Mouse (Mus musculus) midbrain, embryonic 13.5 days (tissue): ENCODE measurements around the gene Sox5. TPM values are rescaled to one million over a fixed set of nuclear protein-coding genes. Genes with fewer than 3 reads are reported as not detected.

Experiments used
- ATAC-seq: fragments of 200-750 bp; cut with Nextera tagmentation; 2 replicates; pipeline ENCODE4 v1.8.0; 2017; ENCODE audit warnings: mild to moderate bottlenecking, moderate TSS enrichment, moderate library complexity
- H3K27ac ChIP-seq: fragments of 300-500 bp; sonication (generic); 2 replicates; pipeline ENCODE4 v1.5.1; 2015; ENCODE audit warnings: inconsistent platforms, mild to moderate bottlenecking, moderate library complexity
- H3K27me3 ChIP-seq: fragments of 300-500 bp; sonication (generic); 2 replicates; pipeline ENCODE4 v1.6.1; 2015; ENCODE audit warnings: mild to moderate bottlenecking, inconsistent platforms
- H3K36me3 ChIP-seq: fragments of 300-500 bp; sonication (generic); 2 replicates; pipeline ENCODE4 v1.6.1; 2015; ENCODE audit warnings: mild to moderate bottlenecking, inconsistent platforms
- H3K4me1 ChIP-seq: fragments of 300-500 bp; sonication (generic); replicated peaks from 2 replicates; pipeline ENCODE4 v1.6.1; 2015; ENCODE audit warnings: inconsistent platforms
- H3K4me2 ChIP-seq: fragments of 300-500 bp; sonication (generic); replicated peaks from 2 replicates; pipeline ENCODE4 v1.6.1; 2015; ENCODE audit warnings: moderate library complexity, mild to moderate bottlenecking, inconsistent platforms
- H3K4me3 ChIP-seq: fragments of 300-500 bp; sonication (generic); replicated peaks from 2 replicates; pipeline ENCODE4 v1.5.1; 2015; ENCODE audit warnings: mild to moderate bottlenecking, inconsistent platforms
- H3K9ac ChIP-seq: fragments of 300-500 bp; sonication (generic); replicated peaks from 2 replicates; pipeline ENCODE4 v1.6.1; 2015; ENCODE audit warnings: mild to moderate bottlenecking, inconsistent platforms
- H3K9me3 ChIP-seq: fragments of 300-500 bp; sonication (generic); 2 replicates; pipeline ENCODE4 v1.6.1; 2016; ENCODE audit warnings: mild to moderate bottlenecking, inconsistent platforms
- WGBS: fragments of 180-500 bp; shearing (Covaris S2); methylation state at CpG from one replicate; pipeline ENCODE4 v1.1.7; 2015; 5-methylcytosine and 5-hydroxymethylcytosine counted together
- polyA plus RNA-seq: library from polyadenylated mRNA; unstranded; fragments of >200 nt; fragmentation: Nextera tagmentation; extraction: Ambion mirVana; gene quantifications from 2 replicates; pipeline ENCODE4 v1.2.1, GENCODE M21; 2015

Sox5 gene
- polyA plus RNA-seq, 1 experiment from 2014 or later: 52.0 TPM

GRCm38 (mm10) chr6:143855421-143855820 lies 926.4 kb downstream of the Sox5 start:
- Histone ChIP-seq H3K4me2 (peak overlapping the region; percentile 13), H3K27me3 (no peaks in the 10 kb centered on the region), H3K36me3 (no peaks in the 10 kb centered on the region), H3K27ac (no peak overlapping the region), H3K4me3 (no peak overlapping the region), H3K9ac (no peak overlapping the region), H3K9me3 (no peaks in the 10 kb centered on the region), H3K4me1 (peaks cover 12% of the 10 kb centered on the region; the same call in 1 of the 2 replicates)
- 63% methylated on average over 12 of the region's 12 CpGs for WGBS
- ATAC-seq: no peak

- no peak overlapping the region for H3K4me2 ChIP-seq
- H3K9ac ChIP-seq: no peak overlapping the region
- WGBS: 91% methylated on average over 3 of the region's 3 CpGs
- H3K9me3 ChIP-seq: no peaks in the 10 kb centered on the region
- no peak for ATAC-seq
- H3K27ac ChIP-seq: no peak overlapping the region
- H3K4me1 ChIP-seq: peaks cover 15% of the 10 kb centered on the region; the same call in 1 of the 2 replicates
- H3K27me3 ChIP-seq: no peaks in the 10 kb centered on the region
- H3K36me3 ChIP-seq: no peaks in the 10 kb centered on the region
- H3K4me3 ChIP-seq: no peak overlapping the region
These were observed 927.7 kb downstream of the Sox5 start for GRCm38 (mm10) chr6:143854031-143854430.

GRCm38 (mm10) chr6:143845761-143846160 lies 936.0 kb downstream of the Sox5 start:
- Histone ChIP-seq H3K27ac (no peak overlapping the region), H3K9ac (no peak overlapping the region), H3K4me3 (no peak overlapping the region), H3K27me3 (no peaks in the 10 kb centered on the region), H3K4me1 (peaks cover 7% of the 10 kb centered on the region; the same call in 1 of the 2 replicates), H3K36me3 (no peaks in the 10 kb centered on the region), H3K9me3 (no peaks in the 10 kb centered on the region), H3K4me2 (no peak overlapping the region)
- ATAC-seq: no peak

GRCm38 (mm10) chr6:143844701-143844970 lies 937.1 kb downstream of the Sox5 start:
- Histone ChIP-seq H3K4me3 (no peak overlapping the region), H3K9ac (no peak overlapping the region), H3K9me3 (no peaks in the 10 kb centered on the region), H3K4me1 (peaks cover 2% of the 10 kb centered on the region; the same call in 1 of the 2 replicates), H3K27ac (no peak overlapping the region), H3K36me3 (no peaks in the 10 kb centered on the region), H3K27me3 (no peaks in the 10 kb centered on the region), H3K4me2 (no peak overlapping the region)
- no peak for ATAC-seq
- WGBS: 85% methylated on average over 3 of the region's 3 CpGs

GRCm38 (mm10) chr6:143843933-143844700 lies 937.7 kb downstream of the Sox5 start:
- Histone ChIP-seq H3K4me2 (no peak overlapping the region), H3K27me3 (no peaks in the 10 kb centered on the region), H3K9me3 (no peaks in the 10 kb centered on the region), H3K36me3 (no peaks in the 10 kb centered on the region), H3K4me3 (no peak overlapping the region), H3K4me1 (no peaks in the 10 kb centered on the region), H3K9ac (no peak overlapping the region), H3K27ac (no peak overlapping the region)
- 90% methylated on average over 10 of the region's 10 CpGs for WGBS
- no peak for ATAC-seq

GRCm38 (mm10) chr6:143841954-143842353 lies 939.8 kb downstream of the Sox5 start:
- Histone ChIP-seq H3K9ac (no peak overlapping the region), H3K4me1 (no peaks in the 10 kb centered on the region), H3K4me2 (no peak overlapping the region), H3K4me3 (no peak overlapping the region), H3K27ac (no peak overlapping the region), H3K36me3 (no peaks in the 10 kb centered on the region), H3K9me3 (no peaks in the 10 kb centered on the region), H3K27me3 (no peaks in the 10 kb centered on the region)
- WGBS: 95% methylated on average over 7 of the region's 7 CpGs
- no peak for ATAC-seq

- Histone ChIP-seq H3K27me3 (no peaks in the 10 kb centered on the region), H3K9ac (no peak overlapping the region), H3K27ac (no peak overlapping the region), H3K4me1 (no peaks in the 10 kb centered on the region), H3K36me3 (no peaks in the 10 kb centered on the region), H3K4me2 (no peak overlapping the region), H3K9me3 (no peaks in the 10 kb centered on the region), H3K4me3 (no peak overlapping the region)
- ATAC-seq: no peak
- 93% methylated on average over 15 of the region's 15 CpGs for WGBS
These were observed 940.6 kb downstream of the Sox5 start for GRCm38 (mm10) chr6:143841109-143841638.

GRCm38 (mm10) chr6:143838384-143839076 lies 943.2 kb downstream of the Sox5 start:
- no peak overlapping the region for H3K4me2 ChIP-seq
- H3K9me3 ChIP-seq: no peaks in the 10 kb centered on the region
- no peaks in the 10 kb centered on the region for H3K27me3 ChIP-seq
- no peak overlapping the region for H3K4me3 ChIP-seq
- no peak overlapping the region for H3K9ac ChIP-seq
- H3K36me3 ChIP-seq: peaks cover 15% of the 10 kb centered on the region
- H3K27ac ChIP-seq: 0 out of 2 replicates have a peak overlapping the region, but pooled peaks have one; percentile 1
- WGBS: 66% methylated on average over 9 of the region's 9 CpGs
- ATAC-seq: peak; percentile 24; the same call in 1 of the 2 replicates
- H3K4me1 ChIP-seq: no peaks in the 10 kb centered on the region

- Histone ChIP-seq H3K9me3 (no peaks in the 10 kb centered on the region), H3K36me3 (peaks cover 23% of the 10 kb centered on the region), H3K4me2 (no peak overlapping the region), H3K4me3 (no peak overlapping the region), H3K9ac (no peak overlapping the region), H3K27ac (no peak overlapping the region), H3K4me1 (no peaks in the 10 kb centered on the region), H3K27me3 (no peaks in the 10 kb centered on the region)
- WGBS: 84% methylated on average over 7 of the region's 7 CpGs
- no peak for ATAC-seq
These were observed 946.4 kb downstream of the Sox5 start for GRCm38 (mm10) chr6:143835331-143835730.

- H3K9ac ChIP-seq: no peak overlapping the region
- no peak overlapping the region for H3K27ac ChIP-seq
- H3K4me2 ChIP-seq: no peak overlapping the region
- no peaks in the 10 kb centered on the region for H3K9me3 ChIP-seq
- no peak overlapping the region for H3K4me3 ChIP-seq
- no peak for ATAC-seq
- H3K27me3 ChIP-seq: no peaks in the 10 kb centered on the region
- peaks cover 23% of the 10 kb centered on the region for H3K36me3 ChIP-seq
- 93% methylated on average over 3 of the region's 3 CpGs for WGBS
- no peaks in the 10 kb centered on the region for H3K4me1 ChIP-seq
These were observed 947.8 kb downstream of the Sox5 start for GRCm38 (mm10) chr6:143833986-143834385.

GRCm38 (mm10) chr6:143833182-143833558 lies 948.6 kb downstream of the Sox5 start:
- Histone ChIP-seq H3K27me3 (no peaks in the 10 kb centered on the region), H3K4me2 (no peak overlapping the region), H3K27ac (no peak overlapping the region), H3K4me3 (no peak overlapping the region), H3K4me1 (no peaks in the 10 kb centered on the region), H3K9me3 (no peaks in the 10 kb centered on the region), H3K9ac (no peak overlapping the region), H3K36me3 (peaks cover 23% of the 10 kb centered on the region)
- WGBS: 93% methylated on average over 23 of the region's 23 CpGs
- no peak for ATAC-seq

GRCm38 (mm10) chr6:143832483-143833181 lies 949.1 kb downstream of the Sox5 start:
- H3K4me3 ChIP-seq: no peak overlapping the region
- no peaks in the 10 kb centered on the region for H3K27me3 ChIP-seq
- WGBS: 92% methylated on average over 12 of the region's 12 CpGs
- H3K9ac ChIP-seq: no peak overlapping the region
- H3K27ac ChIP-seq: no peak overlapping the region
- H3K36me3 ChIP-seq: peaks cover 23% of the 10 kb centered on the region
- no peaks in the 10 kb centered on the region for H3K9me3 ChIP-seq
- no peak for ATAC-seq
- H3K4me2 ChIP-seq: no peak overlapping the region
- H3K4me1 ChIP-seq: no peaks in the 10 kb centered on the region
